Mouse (Mus musculus) spleen, adult 12 weeks (tissue): ENCODE measurements around the gene Lrrc51.

Experiments used
- DNase-seq: peaks from one replicate; pipeline ENCODE4 v3.0.0; 2022; ENCODE audit warnings: low spot score

Lrrc51 gene

GRCm38 (mm10) chr7:101882413-101883154 lies 51.1 kb downstream of the Lrrc51 start:
- DNase-seq, result no peak

- no peak for DNase-seq
Measured at GRCm38 (mm10) chr7:101880855-101881254, 52.8 kb downstream of the Lrrc51 start.

GRCm38 (mm10) chr7:101875978-101876377 lies 57.7 kb downstream of the Lrrc51 start:
- DNase-seq, result no peak

- no peak for DNase-seq
Measured at GRCm38 (mm10) chr7:101871296-101871695, 62.4 kb downstream of the Lrrc51 start.

GRCm38 (mm10) chr7:101870629-101871028 lies 63.1 kb downstream of the Lrrc51 start, which contains the start of gene Folr1:
TSS of gene Folr1 (minus strand) at chr7:101870788.
- DNase-seq, result no peak

- no peak for DNase-seq
Measured at GRCm38 (mm10) chr7:101869163-101869500, 64.6 kb downstream of the Lrrc51 start.

GRCm38 (mm10) chr7:101868241-101869162 lies 65.2 kb downstream of the Lrrc51 start:
- DNase-seq, result no peak

GRCm38 (mm10) chr7:101867482-101867881 lies 66.2 kb downstream of the Lrrc51 start:
- DNase-seq, result no peak

- DNase-seq, result no peak
Measured at GRCm38 (mm10) chr7:101866491-101867265, 67.0 kb downstream of the Lrrc51 start.

- no peak for DNase-seq
Measured at GRCm38 (mm10) chr7:101863415-101863814, 70.3 kb downstream of the Lrrc51 start, which contains the start of gene Anapc15. TSS of gene Anapc15 (plus strand) at chr7:101863715.
